Mouse (Mus musculus) 416B (cell line): Measurements from ENCODE around the gene Slc6a20b.
A peak's percentile ranks its signal among the peaks of the same experiment; 100 is the strongest.

ENCODE experiments used
- DNase-seq: peaks from one replicate; pipeline ENCODE4 v3.0.0; 2011; ENCODE audit warnings: low read depth

Slc6a20b gene

DNA sequence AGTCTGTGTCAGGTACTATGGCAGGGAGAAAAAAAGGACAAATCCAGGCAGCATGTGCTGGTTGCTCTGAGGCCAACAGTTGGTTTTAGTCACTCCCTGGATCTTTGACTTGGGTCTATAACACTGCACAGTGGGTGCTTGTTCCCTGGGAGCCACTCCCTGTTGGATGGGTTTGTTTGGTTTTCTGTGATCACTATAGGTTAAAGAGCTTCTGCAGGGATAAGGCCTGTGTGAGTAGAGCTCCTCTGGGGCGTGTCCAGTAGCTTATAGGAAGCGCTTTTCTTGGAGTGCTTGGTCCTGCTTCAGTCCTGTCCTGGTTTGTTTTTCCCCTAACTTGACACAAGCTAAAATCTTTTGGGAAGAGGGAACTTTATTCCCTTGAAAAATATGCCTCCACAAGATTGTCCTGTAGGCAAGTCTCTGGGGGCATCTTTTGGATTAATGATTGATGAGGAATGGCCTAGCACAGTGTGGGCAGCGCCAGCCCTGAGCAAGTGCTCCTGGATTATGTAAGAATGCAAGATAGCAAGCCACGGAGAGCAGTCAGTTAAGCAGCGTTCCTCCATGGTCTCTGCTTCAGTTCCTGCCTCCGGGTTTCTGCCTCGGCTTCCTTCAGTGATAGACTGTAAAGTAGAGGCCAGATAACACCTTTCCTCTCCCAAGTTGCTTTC lies 43.0 kb downstream of the Slc6a20b start:
- DNase-seq, result no peak

DNA sequence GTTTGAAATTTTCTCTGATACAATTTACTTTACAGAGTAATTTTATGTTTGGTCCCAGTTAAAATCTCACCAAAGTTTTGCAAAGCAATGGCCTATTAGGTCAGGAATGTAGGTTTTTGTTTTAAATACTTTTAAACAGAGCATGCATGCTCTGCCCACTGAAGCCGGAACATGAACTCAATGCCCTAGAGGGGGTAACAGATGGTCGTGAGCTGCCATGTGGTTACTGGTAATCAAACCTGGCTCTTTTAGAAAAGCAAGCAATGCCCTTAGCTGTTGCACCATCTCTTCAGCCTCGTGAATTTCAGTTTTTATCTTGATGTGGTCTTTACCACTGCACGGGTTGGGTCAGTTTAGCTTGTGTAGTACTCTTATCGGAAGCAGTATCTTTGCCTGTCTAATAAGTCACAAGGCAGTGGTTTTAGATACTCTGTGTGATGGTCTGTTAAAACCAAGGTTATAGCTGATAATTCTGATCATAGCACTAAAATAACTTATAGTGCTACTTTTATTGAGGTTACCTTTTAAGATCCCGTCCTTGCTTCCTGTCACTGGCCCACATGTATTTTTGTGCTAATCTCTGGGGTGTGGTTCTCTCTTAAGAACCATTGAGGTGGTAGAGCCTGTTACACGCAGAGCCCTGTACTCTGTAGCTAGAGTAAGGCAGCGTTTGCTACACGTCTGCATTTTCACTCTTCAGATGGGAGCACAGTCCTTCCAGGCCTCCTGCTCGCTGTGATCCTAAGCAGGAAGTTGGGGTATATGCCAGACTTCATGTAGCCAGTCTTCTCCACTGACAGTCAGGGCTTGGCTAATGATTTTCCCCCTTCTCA lies 54.8 kb downstream of the Slc6a20b start:
- peak; percentile 68 for DNase-seq

DNA sequence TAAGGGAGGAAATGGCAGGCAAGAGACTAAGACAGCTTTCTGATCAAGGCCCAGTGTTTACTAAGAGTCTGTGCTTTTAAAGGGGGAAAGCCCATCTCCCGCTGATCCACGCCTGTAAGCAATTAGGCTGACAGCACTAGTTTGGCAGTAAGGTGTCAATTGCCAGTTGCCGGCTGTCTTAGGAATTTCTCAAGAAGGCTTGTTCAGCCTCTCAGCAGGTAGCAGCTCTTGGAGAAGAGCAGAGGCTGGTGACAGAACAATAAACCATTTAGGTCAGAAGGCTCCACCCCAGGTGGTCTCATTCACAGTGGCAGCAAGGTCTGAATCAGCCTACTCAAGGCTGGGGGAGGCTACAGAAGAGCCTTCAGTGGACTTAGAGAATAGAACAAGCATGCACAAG lies 77.8 kb downstream of the Slc6a20b start:
- no peak for DNase-seq
